Mouse (Mus musculus) lung, postnatal 25 days (tissue): ENCODE measurements at regions not wholly inside any gene's neighbourhood (a gene's known extent, or its start where the extent isn't known, plus 50 kb on each side); places are given as distances from the start of the nearest gene placed in this dataset.

ENCODE experiments used
- DNase-seq: peaks from one replicate; pipeline ENCODE4 v3.0.0; 2022; ENCODE audit warnings: low spot score

- DNase-seq: no peak
Observed at GRCm38 (mm10) chr10:106058050-106058449, 216.9 kb upstream of the Mettl25 start.

- DNase-seq: no peak
Observed at GRCm38 (mm10) chr10:106038497-106038896, 197.3 kb upstream of the Mettl25 start.

GRCm38 (mm10) chr10:106038033-106038432 lies 196.9 kb upstream of the Mettl25 start:
- DNase-seq: no peak

- DNase-seq: no peak
Observed at GRCm38 (mm10) chr10:106033416-106033815, 192.2 kb upstream of the Mettl25 start.

- no peak for DNase-seq
Observed at GRCm38 (mm10) chr10:106024648-106025047, 183.5 kb upstream of the Mettl25 start.

- DNase-seq: peak; percentile 10
Observed at GRCm38 (mm10) chr10:106023639-106024215, 182.5 kb upstream of the Mettl25 start.

GRCm38 (mm10) chr10:106015965-106016364 lies 174.8 kb upstream of the Mettl25 start:
- no peak for DNase-seq

- no peak for DNase-seq
Observed at GRCm38 (mm10) chr10:106015436-106015835, 174.3 kb upstream of the Mettl25 start.

- no peak for DNase-seq
Observed at GRCm38 (mm10) chr10:106010131-106010530, 169.0 kb upstream of the Mettl25 start.

GRCm38 (mm10) chr10:106007331-106007730 lies 166.2 kb upstream of the Mettl25 start:
- no peak for DNase-seq

GRCm38 (mm10) chr10:106006861-106007260 lies 165.7 kb upstream of the Mettl25 start:
- no peak for DNase-seq

GRCm38 (mm10) chr10:106006061-106006460 lies 164.9 kb upstream of the Mettl25 start:
- DNase-seq: no peak

- DNase-seq: no peak
Observed at GRCm38 (mm10) chr10:105957468-105957867, 116.3 kb upstream of the Mettl25 start.

GRCm38 (mm10) chr10:105933309-105933708 lies 92.1 kb upstream of the Mettl25 start:
- DNase-seq: no peak

- no peak for DNase-seq
Observed at GRCm38 (mm10) chr10:105932786-105933185, 91.6 kb upstream of the Mettl25 start.

GRCm38 (mm10) chr10:105927596-105927995 lies 86.4 kb upstream of the Mettl25 start:
- DNase-seq: no peak

- DNase-seq: no peak
Observed at GRCm38 (mm10) chr10:105926912-105927238, 85.7 kb upstream of the Mettl25 start.

GRCm38 (mm10) chr10:105926229-105926911 lies 85.2 kb upstream of the Mettl25 start:
- DNase-seq: no peak

- DNase-seq: no peak
Observed at GRCm38 (mm10) chr10:105899677-105900076, 58.5 kb upstream of the Mettl25 start.

- DNase-seq: no peak
Observed at GRCm38 (mm10) chr10:105899225-105899624, 58.0 kb upstream of the Mettl25 start.
